Mouse (Mus musculus): Measurements from ENCODE around the gene Reln.

DNA sequence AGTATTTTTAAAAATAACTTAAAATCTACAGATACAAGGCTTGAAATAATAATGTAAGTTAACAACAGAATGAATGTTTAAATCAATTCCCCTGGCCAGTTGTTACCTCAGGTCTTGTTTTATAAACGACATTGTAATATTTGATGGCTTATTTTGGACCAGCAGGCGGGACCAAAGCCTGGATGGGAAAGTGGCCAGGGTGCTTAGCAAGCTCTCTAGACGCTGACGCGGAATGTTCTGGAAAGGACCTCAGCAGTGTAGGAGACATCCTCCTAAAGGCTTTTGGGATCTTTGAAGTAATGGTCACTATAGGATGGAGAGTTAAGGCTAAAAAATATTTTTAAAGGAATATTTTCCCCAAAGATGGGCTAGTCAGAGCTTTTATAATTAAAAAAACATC is 173.2 kb downstream of the Reln start:
- TF ChIP-seq POLR2A (IDR thresholded peaks at IDR 0.05; ENCODE audit: insufficient read depth, low read length) (no peak), CTCF (IDR thresholded peaks at IDR 0.05; ENCODE audit: low read depth, low read length) (no peak)

Data from ES-Bruce4 (cell line).